Mouse (Mus musculus): ENCODE data around the gene Lyar.
A peak's percentile ranks its signal among the peaks of the same experiment; 100 is the strongest.

The Lyar gene

DNA sequence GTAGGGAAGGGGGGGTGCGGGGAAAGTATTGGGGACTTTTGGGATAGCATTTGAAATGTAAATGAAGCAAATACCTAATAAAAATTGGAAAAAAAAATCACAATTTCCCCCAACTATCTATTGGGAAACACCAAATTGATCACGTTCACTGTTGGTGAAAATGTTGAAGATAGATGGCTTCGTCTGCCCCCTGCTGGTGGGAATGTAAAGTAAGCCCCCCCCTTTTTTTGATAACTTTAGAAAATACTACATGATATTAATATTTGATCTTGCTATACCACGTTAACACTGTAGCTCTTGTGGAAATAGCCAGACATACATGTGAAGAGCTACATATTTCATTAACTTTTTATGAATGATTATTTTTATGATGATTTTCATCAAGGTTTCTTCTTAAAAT is 34.9 kb downstream of the Lyar start:
- DNase-seq (ENCODE audit: inconsistent age in 2 of 2, low spot score in 1 of 2): no peak

DNA sequence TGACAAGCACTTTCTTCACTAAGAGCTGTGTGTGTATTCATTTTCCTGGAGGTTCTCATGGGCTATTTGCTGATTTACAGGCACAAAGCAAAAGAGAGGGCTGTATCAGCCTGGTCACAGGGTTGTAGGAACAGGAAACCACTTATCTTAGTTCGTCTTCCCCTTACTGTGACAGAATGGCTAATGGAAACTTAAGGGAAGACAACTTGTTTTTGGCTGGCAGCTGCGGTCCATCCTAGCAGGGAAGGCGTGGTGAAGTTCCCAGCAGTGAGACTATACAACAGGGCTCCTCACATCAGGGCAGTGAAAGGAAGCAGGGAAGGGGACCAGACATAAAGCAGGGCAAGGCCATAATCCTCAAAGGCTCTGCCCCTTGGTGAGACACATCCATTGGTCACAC is 35.4 kb downstream of the Lyar start:
- DNase-seq (ENCODE audit: inconsistent age in 2 of 2, low spot score in 1 of 2): no peak

DNA sequence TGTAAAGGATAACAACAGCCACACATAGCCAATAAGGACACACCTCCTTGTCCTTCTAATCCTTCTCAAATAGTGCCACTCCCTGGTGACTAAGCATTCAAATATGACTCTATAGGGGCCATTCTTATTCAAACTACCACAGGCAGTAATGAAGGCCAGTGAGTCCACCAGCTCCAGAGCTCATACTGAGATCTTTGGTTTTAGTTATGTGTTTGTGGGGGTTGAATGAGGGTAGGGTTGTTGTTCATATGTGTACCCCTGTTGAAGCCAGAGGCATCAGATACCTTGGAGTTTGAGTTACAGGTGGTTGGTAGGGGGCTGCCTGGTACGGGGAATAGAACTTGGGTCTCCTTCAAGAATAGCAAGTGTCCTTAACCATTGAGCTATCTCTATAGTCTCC is 36.3 kb downstream of the Lyar start:
- DNase-seq (ENCODE audit: inconsistent age in 2 of 2, low spot score in 1 of 2): no peak

DNA sequence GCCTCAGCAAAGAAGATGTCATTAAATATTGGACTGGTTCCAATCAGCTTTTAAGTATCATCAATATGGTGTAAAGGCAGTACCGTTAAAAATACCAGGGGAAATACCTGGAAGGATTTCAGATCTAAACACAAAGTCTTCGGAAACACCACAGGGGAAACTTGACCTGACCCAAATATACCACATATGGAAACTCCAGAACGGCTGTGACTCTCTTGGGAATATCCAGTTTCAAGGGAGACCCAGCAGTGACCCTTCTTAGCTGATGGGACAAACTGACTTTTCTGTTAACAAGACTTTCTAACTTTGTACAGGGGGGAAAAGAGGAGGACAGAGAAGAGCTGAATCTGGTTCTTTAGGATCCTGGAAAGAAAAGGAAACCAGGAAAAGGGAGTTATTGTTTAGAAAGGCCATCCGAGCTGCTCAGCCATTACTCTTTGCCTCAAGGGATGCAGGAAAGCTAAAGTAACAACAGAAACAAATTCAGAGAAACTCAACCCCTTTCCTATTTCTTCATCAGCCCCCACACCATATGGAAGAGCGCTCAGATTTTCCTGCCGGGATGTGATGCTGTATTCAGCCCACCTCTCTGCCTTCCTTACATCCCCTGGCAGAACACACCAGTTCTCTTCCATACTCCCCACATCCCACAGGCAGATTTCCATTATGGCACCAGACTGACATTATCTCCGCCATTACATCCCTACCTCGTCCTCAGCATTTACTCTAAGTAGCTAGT is 37.9 kb downstream of the Lyar start:
- no peak for DNase-seq (ENCODE audit: inconsistent age in 2 of 2, low spot score in 1 of 2)

DNA sequence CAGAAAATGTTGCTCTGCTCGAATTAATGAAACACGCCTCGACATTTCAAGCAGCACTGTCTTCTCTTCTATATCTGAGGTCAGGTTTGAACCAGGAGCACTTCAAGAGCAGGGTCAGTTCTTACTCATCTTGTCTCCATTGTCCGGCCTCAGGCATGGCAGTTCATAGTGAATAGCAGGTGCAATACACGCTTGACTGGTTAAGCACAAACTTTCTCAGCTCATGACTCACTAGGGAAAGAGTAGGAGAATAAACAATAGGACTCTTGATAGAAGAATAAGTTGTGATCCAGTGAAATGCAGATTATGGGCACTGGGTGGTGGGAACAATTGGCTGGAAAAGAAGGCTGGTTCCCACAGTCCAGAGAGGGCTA is 38.5 kb downstream of the Lyar start:
- no peak for DNase-seq (ENCODE audit: inconsistent age in 2 of 2, low spot score in 1 of 2)

DNA sequence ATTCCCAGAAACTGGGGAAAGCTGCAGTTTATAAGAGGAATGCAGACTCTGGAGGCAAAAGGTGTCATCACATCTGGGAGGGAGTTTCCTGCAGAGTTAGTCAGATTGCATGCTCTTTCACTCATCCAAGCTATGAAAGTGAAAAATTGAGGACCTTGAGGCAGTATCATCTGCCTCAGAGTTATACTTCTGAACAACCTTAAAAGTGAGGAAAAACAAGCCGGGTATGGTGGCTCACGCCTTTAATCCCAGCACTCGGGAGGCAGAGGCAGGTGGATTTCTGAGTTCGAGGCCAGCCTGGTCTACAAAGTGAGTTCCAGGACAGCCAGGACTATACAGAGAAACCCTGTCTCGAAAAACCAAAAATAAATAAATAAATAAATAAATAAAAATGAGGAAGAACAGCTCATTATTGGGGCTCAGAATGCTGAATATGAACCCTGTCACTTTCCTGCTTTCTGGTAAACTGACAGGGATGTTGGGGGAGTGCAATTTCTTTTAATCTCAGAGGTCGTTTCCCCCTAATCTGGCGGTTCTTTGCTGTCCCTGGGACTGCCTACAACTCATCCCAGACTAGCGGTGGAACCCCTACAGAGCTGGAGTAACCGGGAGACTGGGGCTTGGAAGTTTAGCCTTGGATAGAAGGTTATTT is 39.3 kb downstream of the Lyar start:
- DNase-seq (ENCODE audit: inconsistent age in 2 of 2, low spot score in 1 of 2): peak in 1 of 2 experiments; percentile 39

DNA sequence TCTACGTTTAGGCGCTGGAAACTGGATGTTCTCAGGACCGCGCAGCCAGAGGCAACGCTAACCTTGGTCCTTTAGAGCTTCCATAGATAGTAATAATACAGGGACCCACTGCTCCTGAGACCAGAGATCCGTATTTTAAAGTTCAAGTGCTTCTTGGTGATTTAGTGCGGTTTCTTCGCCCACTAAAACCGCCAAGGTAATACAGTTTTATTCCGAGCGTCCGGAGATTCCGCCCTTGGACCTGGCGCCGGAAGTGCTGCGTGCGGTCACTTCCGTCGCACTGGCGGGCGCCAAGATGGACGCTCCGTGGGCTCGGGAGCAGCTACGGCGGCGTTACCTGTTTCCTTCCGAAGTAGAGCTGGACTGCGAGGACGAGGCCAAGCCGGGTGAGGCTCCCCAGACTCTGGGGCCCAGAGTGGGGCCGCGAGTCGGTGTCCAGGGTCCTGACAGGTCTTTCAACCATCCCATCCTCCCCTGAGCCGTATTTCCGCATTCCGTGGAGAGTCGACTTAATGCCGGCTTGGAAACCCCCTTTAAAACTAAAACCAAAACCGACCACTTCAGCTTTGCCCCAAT is 39.9 kb downstream of the Lyar start, which contains the start of gene Tmem128:
Gene Tmem128, plus strand, starts transcription at position 79 of the 576 bp plus-strand sequence.
- DNase-seq (ENCODE audit: inconsistent age in 2 of 2, low spot score in 1 of 2): peak; percentile 76 to 93

DNA sequence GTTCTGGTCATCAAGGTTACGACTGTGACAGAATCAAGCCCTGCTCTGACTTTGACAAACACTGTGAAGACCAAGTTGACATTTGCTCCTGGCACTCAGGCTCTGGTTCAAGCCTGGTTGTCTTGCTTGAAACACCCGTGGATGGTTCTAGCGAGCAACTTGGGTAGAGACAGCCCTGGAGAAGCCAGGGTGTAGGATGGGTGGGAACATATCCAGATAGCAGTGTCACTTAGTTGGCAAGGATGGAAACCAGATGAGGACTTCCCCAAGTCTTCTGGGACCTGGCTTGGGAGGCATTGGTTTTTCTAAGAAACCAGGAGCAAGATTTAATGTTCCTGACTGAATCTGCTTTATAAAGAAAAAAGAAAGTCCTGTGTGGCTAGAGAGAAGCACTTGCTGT is 50.7 kb downstream of the Lyar start:
- DNase-seq (ENCODE audit: inconsistent age in 2 of 2, low spot score in 1 of 2): no peak

DNA sequence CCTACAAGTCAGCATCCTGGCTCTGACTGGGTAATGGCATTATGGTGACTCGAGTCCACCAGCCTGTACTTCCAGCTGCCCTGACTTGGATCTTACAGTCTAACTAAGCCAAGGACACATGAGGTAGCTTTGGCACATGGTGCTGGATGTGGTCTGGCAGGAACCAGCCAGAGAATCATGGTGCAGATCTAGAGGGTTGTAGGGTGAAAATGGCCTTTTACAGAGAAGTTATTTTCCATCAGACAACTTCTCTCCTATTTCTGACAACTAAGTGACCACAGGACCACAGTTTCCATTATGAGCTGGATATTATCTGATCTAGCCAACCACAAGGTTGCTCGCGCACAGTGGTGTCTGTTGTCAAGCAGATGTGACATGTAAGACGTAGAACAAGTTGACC is 53.6 kb downstream of the Lyar start:
- no peak for DNase-seq (ENCODE audit: inconsistent age in 2 of 2, low spot score in 1 of 2)

DNA sequence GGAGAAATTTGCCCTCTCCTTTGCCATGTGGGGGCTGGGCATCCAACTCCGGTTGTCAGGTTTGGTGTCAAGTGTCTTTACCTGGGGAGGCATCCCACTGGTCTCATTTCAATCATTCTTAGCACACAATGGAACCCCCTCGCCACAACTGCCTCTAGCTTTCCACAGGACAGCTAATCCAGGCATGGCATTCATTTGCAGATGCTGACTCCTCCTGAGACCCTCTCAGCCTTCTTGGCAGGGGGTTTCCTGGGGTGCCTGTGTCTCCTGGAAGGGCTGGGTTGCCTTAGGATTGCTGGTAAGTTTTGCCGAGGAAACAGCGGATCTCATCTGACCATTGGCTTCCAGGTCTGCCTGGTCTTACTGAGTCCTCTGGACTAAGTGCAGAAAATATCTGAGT is 55.5 kb downstream of the Lyar start, which contains the start of gene Otop1:
Gene Otop1, plus strand, starts transcription at position 202 of the 400 bp plus-strand sequence.
- DNase-seq (ENCODE audit: inconsistent age in 2 of 2, low spot score in 1 of 2): no peak

DNA sequence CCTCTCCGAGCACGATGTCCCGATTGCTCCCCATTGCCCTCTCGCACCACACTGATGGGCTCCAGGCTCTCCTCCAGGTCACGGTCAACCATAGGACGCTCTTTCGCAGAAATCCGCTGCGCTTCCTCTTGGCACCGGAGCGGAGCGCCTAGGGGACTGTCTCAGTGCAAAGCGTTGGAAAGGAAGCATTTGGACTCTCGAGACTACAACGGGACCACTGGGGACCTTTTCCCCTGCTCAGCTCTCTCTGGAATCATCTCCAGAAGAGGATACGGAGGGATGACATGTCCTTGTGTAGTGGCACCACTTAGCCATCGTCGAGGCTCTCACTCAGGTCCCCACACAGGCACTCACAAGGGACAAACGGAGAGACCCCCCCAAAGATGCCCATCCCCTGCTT is 56.2 kb downstream of the Lyar start:
- DNase-seq (ENCODE audit: inconsistent age in 2 of 2, low spot score in 1 of 2): no peak

DNA sequence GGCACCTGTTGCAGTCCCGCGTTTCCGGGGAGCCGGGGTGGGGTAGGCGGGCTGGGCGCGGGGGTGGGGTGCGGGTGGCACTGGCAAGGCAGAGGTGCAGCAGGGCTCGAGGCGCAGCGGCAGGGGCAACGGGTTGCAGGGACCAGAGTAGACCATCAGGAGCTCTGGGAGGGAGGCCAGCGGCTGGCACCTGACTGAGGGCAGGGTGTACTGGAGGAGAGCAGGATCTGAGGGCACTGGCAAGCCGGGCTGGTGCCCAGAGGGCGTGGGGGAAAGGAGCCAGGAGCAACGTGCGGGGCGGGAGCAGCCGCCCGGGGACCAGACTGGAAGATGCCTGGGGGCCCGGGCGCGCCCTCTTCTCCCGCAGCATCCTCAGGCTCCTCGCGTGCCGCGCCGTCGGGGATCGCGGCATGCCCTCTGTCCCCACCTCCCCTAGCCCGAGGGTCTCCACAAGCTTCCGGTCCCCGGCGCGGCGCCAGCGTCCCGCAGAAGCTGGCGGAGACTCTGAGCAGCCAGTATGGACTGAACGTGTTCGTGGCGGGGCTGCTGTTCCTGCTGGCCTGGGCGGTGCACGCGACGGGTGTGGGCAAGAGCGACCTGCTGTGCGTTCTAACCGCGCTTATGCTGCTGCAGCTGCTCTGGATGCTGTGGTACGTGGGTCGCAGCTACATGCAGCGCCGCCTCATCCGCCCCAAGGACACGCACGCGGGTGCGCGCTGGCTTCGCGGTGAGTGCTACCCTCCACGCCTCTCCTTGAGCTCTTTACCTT is 57.0 kb downstream of the Lyar start:
- DNase-seq (ENCODE audit: inconsistent age in 2 of 2, low spot score in 1 of 2): peak in 1 of 2 experiments; percentile 34

DNA sequence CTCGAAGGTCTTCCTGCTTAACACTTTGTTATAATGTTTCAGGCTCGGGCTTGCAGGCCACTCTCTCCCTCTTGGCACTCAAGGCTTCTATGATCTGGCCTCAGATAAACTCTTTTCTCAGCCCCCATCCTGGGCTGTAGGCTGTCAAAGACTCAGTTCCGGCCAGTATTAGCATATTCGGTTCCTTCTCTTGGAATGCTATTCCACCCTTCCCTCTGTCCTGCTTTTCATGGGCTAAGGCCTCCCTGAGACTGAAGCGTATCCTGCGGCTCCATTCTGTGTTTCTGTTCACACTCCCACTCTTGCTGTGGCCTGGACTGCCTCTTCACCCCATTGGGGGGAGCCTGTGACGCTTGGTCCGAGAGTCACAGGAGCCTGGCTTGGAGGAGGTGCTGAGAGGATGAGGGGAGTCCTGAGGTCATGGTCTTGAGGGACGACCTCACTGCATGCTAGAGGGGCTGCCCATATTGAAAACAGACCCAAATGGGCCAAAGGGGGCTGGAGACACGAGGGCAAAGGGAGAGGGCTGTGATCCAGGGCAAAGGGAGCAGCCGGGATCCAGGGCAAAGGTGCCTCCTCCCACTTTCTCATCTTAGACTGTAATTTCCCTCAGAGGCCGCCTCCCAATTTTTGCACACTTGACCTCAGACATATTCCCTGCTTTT is 57.8 kb downstream of the Lyar start:
- DNase-seq (ENCODE audit: inconsistent age in 2 of 2, low spot score in 1 of 2): peak in 1 of 2 experiments; percentile 51

DNA sequence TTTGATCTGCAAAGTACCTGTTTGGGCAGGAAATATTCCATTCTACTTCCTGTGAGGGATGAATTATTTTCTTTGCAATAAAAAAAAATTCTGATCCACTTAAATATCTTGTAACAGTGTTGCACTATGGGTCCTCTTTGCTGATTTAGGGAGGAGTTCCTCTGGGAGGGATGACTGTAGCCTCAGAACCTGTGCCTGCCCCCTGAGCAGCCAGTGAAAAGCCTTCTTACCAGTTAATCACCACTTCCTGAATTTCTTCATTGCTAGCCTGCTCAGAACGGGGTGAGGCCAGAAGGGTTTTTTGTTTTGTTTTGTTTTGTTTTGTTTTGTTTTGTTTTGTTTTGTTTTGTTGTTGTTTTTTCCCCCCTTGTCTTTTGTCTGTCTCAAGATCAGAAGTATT is 59.8 kb downstream of the Lyar start:
- no peak for DNase-seq (ENCODE audit: inconsistent age in 2 of 2, low spot score in 1 of 2)

All from adrenal gland, adult (tissue).